Mouse (Mus musculus): ENCODE results near the gene Cyren. TPM values are rescaled to one million over a fixed set of nuclear protein-coding genes. Genes with fewer than 3 reads are reported as not detected.

Gene Cyren
- total RNA-seq (2017) = 11.5 and 15.1 TPM in 2 replicates

DNA sequence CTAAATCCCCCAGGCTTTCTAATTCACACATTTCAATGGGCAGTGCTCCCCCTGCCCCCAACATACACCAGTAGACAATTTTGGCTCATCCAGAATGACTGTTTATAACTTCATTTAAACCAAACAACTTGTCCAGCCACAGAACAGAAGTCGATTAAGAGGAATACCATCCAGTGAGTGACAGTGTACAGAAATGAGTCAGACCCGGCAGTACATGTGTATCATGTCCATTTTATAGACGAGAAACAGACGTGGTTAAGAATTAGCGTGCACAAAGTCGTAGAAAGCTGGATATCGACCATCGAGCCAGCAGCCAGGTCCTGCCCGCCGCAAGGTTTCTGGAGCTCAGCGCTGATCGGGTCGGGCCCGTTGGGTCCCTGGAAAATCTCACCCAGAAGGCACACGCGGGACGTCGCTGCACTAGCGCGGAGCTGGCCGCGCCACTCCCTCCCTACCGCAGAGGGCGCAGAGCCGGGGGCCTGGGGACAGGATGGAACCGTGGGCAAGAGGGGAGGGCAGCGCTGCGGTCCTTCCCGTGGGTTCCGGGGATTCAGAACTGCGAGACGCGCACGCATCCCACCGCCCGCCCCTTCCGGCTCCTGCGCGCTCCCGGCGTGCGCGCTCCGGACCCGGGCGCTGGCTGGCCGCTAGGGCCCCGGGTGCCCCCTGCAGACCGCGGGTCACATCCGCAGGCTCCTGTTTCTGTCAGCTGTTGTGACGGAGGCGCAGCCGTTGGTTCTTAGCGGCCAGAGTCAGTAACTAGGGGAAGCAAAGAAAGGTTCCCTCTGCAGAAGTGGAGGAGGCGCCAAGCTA is at the start of gene Cyren:
Gene Cyren, minus strand, starts transcription at position 552 of the 813 bp plus-strand sequence.
- peak; percentile 74 for ATAC-seq (ENCODE audit: extremely low read depth, insufficient number of reproducible peaks, low FRiP score, poor library complexity, severe bottlenecking)

DNA sequence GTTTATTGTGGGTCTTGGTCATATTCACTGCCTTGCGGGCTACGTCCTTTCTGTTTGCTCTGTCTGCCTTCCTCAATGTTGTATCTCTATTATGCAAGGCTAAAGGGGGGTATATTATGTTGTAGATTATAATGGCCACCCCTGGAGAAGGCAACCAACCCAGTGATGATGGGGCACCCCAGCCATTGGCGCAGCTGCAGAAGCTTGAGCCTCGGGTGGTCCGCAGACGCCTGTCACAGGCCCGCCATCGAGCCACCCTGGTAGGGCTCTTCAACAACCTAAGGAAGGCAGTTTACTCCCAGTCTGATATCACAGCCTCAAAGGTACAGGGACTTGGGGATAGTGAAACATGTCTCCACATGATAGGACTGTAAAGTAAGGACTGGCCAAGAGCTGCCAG is 49.7 kb upstream of the Cyren start:
- no peak for ATAC-seq (ENCODE audit: extremely low read depth, insufficient number of reproducible peaks, low FRiP score, poor library complexity, severe bottlenecking)

DNA sequence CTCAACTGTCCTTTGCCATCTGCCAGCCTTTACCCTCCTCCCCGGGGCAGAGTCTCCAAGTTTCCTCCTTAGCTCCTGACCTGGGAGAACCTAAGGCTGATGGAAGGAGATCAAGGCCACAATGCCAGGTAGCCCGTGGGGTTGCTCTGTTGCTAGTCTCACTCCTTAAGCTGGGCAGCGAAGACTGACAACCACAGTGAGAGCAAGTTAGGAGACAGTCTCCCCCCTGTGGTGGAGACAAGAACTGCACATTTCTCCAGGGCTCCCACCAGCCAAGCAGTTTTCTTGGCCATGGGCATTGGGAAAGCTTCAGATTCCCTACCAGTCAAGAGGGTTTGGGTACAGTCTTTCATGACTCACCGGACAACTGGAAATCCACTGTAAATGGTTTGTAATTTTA is 49.3 kb upstream of the Cyren start:
- peak; percentile 73 for ATAC-seq (ENCODE audit: extremely low read depth, insufficient number of reproducible peaks, low FRiP score, poor library complexity, severe bottlenecking)

DNA sequence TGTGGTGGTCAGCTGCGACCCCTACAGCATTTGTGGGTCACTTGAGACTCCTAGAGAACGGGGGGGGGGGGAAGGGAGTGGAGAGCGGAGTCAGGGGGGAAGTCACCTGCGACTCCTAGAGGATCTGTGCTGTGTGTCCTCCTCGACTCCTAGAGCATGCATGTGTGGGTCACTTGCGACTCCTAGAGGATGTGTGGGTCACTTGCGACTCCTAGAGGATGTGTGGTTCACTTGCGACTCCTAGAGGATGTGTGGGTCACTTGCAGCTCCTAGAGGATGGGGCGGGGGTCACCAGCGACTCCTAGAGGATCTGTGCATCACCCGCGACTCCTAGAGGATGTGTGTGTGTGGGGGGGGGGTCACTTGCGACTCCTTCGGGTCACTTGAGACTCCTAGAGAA is 44.1 kb upstream of the Cyren start:
- ATAC-seq (ENCODE audit: extremely low read depth, insufficient number of reproducible peaks, low FRiP score, poor library complexity, severe bottlenecking) = peak; percentile 81

DNA sequence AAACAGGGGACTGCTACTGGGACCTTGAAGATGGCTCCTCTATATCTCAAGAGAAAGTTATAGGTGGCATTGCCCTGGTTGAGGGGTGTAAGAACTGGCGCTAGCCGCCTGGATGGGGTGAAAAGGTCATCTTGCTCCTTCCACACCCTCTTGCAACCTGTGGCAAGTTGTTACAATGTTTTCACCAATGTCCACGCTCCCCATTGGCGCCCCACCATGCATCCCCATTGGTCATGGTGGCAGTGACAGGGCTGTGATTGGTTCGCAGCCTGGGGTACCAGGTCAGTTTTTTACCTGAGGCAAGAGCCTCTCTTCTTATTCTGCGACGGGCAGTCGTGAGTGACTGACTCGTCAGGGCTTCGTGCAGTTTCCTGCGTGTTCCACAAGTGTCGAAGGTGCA is 42.8 kb upstream of the Cyren start:
- ATAC-seq (ENCODE audit: extremely low read depth, insufficient number of reproducible peaks, low FRiP score, poor library complexity, severe bottlenecking) = no peak

DNA sequence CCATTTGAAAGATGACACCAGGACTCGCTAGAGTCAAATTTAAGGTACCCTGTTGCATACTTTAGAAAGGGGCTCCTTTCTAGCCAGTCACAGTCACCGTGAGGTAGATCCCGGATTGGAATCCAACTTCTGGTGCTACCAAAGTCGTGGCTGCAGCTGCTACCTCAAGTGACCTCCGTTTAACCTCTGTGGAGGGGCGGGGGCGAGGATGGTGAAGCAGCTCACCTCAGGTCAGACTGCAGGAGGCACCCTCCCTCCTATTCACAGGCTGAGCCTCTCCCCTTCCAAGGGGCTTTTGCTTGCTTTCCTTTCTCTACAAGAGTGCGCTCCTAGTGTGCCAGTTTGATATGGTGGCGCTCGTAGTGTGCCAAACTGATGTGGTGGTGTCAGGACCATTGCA is 42.1 kb upstream of the Cyren start, which contains the start of gene Stra8:
Gene Stra8, plus strand, starts transcription at position 208 of the 400 bp plus-strand sequence.
- ATAC-seq (ENCODE audit: extremely low read depth, insufficient number of reproducible peaks, low FRiP score, poor library complexity, severe bottlenecking) = no peak

DNA sequence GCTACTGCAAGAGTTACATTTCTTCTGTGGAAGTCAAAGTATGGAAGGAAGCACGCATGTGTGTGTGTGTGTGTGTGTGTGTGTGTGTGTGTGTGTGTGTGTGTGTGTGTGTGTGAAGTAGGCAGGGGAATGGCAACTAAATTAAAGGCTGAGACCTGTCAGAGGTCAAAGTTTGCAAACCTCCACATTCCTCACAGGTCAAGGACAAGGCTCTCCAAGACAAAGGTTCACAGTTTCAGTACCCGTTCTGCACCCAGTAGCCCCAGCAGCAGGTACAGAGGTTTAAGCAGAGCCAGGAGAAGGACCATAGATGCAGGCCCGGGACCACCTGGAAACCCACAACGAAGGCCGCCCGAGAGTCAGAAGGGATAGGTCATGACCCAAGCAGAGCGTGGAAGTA is 41.3 kb upstream of the Cyren start:
- no peak for ATAC-seq (ENCODE audit: extremely low read depth, insufficient number of reproducible peaks, low FRiP score, poor library complexity, severe bottlenecking)

DNA sequence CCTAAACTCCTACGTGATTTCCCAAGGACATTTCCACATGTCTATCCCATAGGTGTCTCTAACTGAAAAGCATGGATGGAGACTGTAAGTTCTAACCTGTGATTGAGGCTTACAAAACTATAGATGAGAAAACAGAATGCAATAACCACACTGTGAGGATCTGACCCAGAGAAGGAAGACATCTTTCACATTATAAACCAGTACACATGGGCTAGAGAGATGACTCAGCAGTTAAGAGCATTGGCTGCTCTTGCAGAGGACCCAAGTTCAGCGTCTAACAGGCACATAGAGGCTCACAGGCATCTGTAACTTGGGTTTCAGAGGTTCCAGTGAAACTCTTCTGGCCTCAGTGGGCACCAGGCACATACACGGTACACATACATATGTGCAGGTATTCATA is 36.6 kb upstream of the Cyren start:
- no peak for ATAC-seq (ENCODE audit: extremely low read depth, insufficient number of reproducible peaks, low FRiP score, poor library complexity, severe bottlenecking)

DNA sequence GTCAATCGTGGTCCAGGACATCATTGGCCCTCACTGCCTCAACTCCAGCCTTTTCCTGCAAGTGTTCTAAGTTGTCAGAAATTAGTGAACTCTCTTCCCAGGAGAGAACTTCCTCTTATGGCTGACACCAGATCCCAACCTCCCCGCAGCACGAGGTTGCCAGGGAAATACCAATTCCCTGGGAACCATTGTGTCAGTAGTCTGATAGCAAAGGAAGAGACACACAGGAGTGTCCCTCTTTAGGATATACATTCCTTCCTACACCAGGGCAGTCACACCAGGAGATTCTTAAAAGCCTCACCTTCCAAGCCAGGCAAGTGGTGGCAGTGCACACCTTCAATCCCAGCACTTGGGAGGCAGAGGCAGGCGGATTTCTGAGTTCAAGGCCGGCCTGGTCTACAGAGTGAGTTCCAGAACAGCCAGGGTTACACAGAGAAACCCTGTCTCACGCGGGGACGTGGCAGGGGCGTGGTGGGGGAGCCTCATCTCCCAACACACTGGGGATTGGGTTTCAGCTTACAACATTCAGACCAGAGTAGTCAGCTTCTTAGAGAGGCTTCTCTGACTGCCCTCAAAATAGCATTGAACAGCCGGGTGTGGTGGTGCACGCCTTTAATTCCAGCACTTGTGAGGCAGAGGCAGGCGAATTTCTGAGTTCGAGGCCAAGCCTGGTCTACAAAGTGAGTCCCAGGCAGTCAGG is 35.6 kb upstream of the Cyren start:
- no peak for ATAC-seq (ENCODE audit: extremely low read depth, insufficient number of reproducible peaks, low FRiP score, poor library complexity, severe bottlenecking)

DNA sequence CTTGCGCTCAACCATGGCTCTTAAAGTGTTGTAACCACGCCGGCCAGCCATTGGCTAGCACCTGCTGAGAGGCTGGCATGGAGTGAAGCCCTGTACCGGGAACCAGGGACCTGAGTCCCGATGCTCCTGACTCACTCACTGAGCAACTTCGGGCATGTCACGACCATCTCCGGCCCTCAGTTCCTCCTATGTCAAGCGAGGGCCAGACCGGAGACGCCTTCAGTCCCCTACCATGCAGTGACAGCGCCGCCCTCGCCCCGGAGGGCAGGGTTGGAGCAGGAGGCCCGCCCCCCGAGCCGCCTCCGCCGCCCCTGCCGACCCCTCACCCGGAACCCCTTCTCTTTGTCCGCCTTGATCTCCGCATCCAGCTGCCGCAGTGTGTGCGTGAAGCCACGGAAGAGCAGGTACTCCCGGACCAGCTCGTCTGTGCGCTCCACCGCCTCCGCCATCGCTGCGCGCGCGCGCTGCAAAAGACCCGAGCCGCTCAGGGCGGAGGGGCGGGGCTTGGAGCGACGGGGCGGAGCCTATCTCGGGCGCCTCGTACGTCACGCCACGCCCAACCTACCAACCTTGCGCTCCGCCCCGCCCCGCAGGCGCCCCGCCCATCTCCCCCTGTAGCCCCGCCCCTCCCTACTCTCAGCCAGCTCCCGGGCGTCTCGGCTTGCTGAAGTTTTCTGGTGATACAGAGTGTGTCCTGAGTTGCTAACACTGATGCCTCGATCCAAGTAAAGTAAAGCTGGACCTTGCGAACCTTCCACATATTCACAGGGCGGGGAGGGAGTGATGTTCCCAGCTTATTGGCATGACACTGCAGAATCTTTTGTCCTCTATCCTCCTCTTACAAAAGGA is 32.7 kb upstream of the Cyren start, which contains the start of gene Wdr91:
Gene Wdr91, minus strand, starts transcription at position 506 of the 849 bp plus-strand sequence.
- ATAC-seq (ENCODE audit: extremely low read depth, insufficient number of reproducible peaks, low FRiP score, poor library complexity, severe bottlenecking) = peak; percentile 87

DNA sequence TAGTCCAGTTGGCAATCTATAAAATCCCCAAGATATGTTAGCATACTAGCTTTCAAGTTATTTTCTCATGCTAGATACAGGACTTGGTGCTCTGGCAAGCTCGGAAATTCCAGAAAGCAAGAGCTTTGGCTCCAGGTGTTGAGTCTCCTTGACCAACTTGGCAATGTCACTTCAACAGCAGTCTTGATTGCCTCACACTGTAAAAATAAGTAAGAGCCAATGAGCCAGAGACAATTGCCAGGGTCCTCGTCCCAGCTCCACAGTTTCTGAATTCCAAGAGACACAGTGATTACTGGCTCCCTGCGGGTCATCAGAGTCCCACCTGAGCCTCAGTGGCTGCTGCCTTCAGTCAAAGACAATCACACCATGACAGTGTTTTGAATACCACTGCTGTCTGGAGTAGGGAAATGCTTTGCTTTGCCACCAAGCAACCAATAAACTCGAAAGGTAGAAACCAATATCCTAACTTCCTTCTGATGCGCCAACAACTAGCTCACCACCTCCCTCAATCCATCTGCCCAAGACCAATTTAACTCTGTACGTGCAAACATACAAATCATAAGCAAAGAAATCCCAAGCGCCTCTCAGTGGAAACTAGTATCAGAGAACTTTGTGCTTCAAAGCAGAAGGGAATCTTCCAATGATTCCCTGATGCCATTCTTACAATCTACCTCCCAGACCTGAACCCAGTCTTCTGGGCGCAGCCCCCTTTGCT is 31.9 kb upstream of the Cyren start:
- ATAC-seq (ENCODE audit: extremely low read depth, insufficient number of reproducible peaks, low FRiP score, poor library complexity, severe bottlenecking) = no peak

DNA sequence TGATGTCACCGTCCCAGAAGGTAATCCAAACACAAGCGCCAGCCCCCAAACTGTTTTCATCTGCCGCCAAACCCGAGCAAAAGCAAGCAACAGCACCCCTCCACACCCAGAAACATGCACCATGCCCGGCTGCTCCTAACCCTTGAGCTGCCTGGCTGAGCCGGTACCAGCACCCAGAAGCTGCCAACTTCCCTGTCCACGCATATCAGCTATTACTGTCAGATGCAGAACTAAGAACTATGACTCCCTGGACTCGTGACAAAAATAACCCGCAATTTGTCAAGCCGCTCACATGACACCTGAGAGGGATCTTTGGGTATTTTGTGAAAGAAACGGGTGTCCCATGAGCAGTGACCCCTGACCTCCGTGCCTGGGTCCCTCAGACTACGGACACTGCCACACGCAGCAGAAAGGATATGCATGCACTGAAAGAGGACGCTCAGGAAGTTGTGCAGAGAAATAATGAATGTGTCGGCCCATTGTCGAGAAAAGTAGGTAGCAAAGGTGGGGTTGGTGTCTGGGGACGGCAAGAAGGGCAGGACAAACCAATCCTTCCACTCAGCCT is 29.9 kb upstream of the Cyren start:
- no peak for ATAC-seq (ENCODE audit: extremely low read depth, insufficient number of reproducible peaks, low FRiP score, poor library complexity, severe bottlenecking)

DNA sequence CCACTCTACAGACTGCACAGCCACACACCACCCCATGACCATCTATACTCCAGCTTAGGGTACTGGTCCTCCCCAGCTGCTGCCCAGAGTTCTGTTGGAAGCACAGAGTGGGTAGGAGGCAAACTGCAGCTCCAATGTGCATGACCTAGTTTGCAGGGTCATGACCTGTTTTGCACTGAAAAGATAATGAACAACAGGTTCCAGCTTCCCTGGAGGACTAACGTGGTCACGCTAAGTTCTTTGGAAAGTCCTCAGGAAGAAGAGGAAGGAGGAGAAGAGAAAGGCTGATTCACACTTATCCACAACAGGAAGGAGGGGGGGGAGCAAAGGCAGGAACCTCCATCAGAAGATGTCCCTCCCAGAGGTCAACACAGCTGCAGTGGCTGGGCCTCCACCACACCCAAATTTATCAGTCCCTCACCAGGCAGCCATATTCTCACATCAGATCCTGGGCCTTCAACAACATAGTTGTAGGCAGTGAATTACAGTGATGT is 29.3 kb upstream of the Cyren start:
- no peak for ATAC-seq (ENCODE audit: extremely low read depth, insufficient number of reproducible peaks, low FRiP score, poor library complexity, severe bottlenecking)

DNA sequence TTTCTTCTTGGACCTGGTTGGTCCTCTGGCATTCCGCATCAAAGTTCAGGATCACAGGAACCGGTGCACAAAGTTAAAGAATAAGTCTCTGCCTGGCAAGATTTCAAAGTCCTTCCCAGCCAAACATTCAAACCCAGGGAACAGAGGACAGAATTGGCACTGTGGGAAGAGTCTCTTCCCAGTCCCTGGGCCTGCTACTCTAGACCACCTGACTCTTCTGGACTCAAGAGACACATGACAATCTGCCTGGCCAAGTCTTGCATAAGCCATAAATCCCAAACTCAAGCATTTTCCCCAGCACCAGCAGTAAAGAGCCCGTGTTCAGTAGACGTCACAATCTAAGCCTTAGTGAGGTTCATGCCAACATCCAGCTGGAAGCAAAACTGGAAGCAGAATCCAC is 28.8 kb upstream of the Cyren start:
- ATAC-seq (ENCODE audit: extremely low read depth, insufficient number of reproducible peaks, low FRiP score, poor library complexity, severe bottlenecking) = no peak

DNA sequence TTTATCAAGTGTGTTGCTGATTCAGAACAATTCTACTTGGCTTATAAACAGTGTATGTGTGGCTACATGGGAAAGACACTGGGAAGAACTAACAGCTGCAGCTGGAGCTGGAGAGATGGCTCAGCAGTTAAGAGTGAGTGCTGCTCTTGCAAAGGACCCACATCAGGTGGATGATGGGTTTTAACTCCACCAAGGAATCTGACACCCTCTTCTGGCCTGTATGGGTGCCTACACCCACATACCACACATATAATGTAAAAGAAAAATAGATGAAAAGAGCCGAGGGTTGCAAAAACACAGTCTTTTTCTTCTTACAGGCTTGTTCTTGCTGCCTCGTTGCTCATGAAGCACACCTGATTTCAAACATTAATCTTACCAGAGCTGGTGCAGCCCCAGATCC is 28.3 kb upstream of the Cyren start:
- ATAC-seq (ENCODE audit: extremely low read depth, insufficient number of reproducible peaks, low FRiP score, poor library complexity, severe bottlenecking) = no peak

DNA sequence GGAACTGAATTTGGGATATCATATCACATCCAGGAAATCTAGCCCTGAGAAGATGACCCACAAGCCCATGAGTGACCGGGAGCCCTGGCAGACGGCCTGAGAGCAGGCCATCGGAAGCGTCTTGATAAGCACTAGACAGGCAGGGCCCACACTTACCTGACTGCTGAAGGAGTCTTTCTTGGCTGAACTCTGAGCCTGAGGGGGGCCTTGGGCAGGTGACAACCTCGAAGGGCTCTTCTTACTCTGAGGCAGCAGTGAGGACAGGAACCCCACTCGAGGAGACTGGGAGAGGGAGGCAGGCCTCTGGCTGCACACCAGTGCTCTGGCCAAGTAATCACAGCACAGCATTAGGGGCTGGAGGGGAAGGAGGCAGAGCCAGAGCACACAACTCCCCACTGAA is 26.5 kb upstream of the Cyren start:
- no peak for ATAC-seq (ENCODE audit: extremely low read depth, insufficient number of reproducible peaks, low FRiP score, poor library complexity, severe bottlenecking)

DNA sequence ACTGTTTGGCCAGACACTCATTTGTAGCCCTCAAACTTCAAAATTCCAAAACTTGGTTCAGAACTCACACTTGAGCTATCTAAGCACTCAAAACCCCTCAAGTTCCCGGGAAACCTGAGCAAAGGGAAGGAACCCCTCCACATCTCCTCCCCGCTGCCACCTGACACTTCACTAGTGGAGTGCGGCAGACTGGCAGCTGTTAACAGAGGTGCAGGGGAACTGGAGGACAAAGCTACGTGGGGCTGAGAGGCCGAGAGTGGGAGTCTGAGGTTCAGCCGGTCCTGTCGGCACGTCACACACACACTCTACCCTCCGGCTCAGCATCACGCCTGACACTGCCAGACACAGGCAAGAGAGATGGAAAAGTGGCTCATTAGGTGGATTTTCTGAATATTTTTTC is 26.0 kb upstream of the Cyren start:
- ATAC-seq (ENCODE audit: extremely low read depth, insufficient number of reproducible peaks, low FRiP score, poor library complexity, severe bottlenecking) = no peak

DNA sequence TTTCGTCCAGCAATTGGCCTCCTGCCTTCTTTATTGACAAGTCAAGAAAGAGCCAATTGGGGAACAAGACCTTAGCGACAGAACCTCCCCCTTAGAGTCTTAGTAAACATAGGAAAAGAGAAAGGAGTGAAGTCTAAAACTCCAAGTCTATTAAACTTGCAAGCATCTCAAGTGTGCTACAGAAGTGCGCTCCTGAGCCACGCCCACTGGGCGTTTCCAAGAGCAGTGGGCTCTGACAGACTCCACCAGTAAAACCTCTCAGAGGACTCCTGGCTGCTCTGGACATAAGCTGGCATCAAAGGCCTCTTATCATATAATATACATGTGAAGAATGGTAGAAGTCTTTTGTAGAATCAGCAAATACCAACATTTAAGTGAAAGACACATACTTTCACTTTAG is 25.6 kb upstream of the Cyren start:
- ATAC-seq (ENCODE audit: extremely low read depth, insufficient number of reproducible peaks, low FRiP score, poor library complexity, severe bottlenecking) = no peak

Measured in neutrophil, adult 5-6 weeks (primary cell).